Mouse (Mus musculus) ES-E14 (cell line): ENCODE results near the gene F11.

Experiments
- ZC3H11A ChIP-seq: IDR thresholded peaks from 2 replicates; pipeline ENCODE4 v1.6.1; 2012; ENCODE audit warnings: low read depth, mild to moderate bottlenecking, inconsistent platforms, low read length, borderline replicate concordance
- ZNF384 ChIP-seq: IDR thresholded peaks from 2 replicates; pipeline ENCODE4 v1.6.1; 2012; ENCODE audit warnings: low read depth, low read length, inconsistent platforms

GRCm38 (mm10) chr8:45202476-45202875 is 59.4 kb downstream of the F11 start:
- no peak for TF ChIP-seq ZC3H11A
- no peak for TF ChIP-seq ZNF384
